Mouse (Mus musculus): ENCODE measurements around the gene Sbp. TPM values are rescaled to one million over a fixed set of nuclear protein-coding genes. Genes with fewer than 3 reads are reported as not detected.
"Not testable (repeated sequence)": the region's sequence is repeated elsewhere in the genome, so short reads cannot be mapped to it uniquely, and the experiment has no call there.

Gene Sbp
- polyA plus RNA-seq (2015; fragmentation: Nextera tagmentation; extraction: Ambion mirVana), result not detected in 2 replicates

GRCm38 (mm10) chr17:23941372-23941771 is at the start of gene Sbp:
Gene Sbp (plus strand): TSS chr17:23941672.
- Histone ChIP-seq H3K27me3 (replicated peaks; ENCODE audit: control insufficient read depth, insufficient read depth, low read length) (no peaks in the 10 kb centered on the region), H3K27ac (ENCODE audit: low read length) (no peak within 1 kb of the TSS), H3K9me3 (ENCODE audit: control insufficient read depth, low read length) (no peaks in the 10 kb centered on the region), H3K36me3 (ENCODE audit: control insufficient read depth, insufficient read depth, low read length) (no peaks in the 10 kb centered on the region), H3K4me3 (ENCODE audit: low read length) (no peak within 1 kb of the TSS), H3K9ac (ENCODE audit: low read depth, low read length) (no peak within 1 kb of the TSS), H3K4me1 (ENCODE audit: control insufficient read depth, insufficient read depth, low read length) (no peaks in the 10 kb centered on the region), H3K4me2 (ENCODE audit: low read depth, low read length) (no peak within 1 kb of the TSS)
- ATAC-seq, result no peak

- ATAC-seq; H3K27ac ChIP-seq (ENCODE audit: low read length); H3K4me1 ChIP-seq (ENCODE audit: control insufficient read depth, insufficient read depth, low read length); H3K27me3 ChIP-seq (replicated peaks; ENCODE audit: control insufficient read depth, insufficient read depth, low read length); H3K9ac ChIP-seq (ENCODE audit: low read depth, low read length); H3K9me3 ChIP-seq (ENCODE audit: control insufficient read depth, low read length); H3K36me3 ChIP-seq (ENCODE audit: control insufficient read depth, insufficient read depth, low read length); H3K4me2 ChIP-seq (ENCODE audit: low read depth, low read length); H3K4me3 ChIP-seq (ENCODE audit: low read length): not testable (repeated sequence)
- 54% methylated on average over 4 of the region's 4 CpGs for WGBS
Measured at GRCm38 (mm10) chr17:23917158-23917557, 24.3 kb upstream of the Sbp start, which contains the start of gene Dcpp3. Gene Dcpp3 (plus strand): TSS chr17:23917458.

- Histone ChIP-seq H3K9ac (ENCODE audit: low read depth, low read length) (peak overlapping the region; percentile 77), H3K27me3 (replicated peaks; ENCODE audit: control insufficient read depth, insufficient read depth, low read length) (no peaks in the 10 kb centered on the region), H3K9me3 (ENCODE audit: control insufficient read depth, low read length) (no peaks in the 10 kb centered on the region), H3K4me1 (ENCODE audit: control insufficient read depth, insufficient read depth, low read length) (peaks cover 8% of the 10 kb centered on the region), H3K27ac (ENCODE audit: low read length) (peak overlapping the region; percentile 96), H3K4me3 (ENCODE audit: low read length) (peak overlapping the region; percentile 55), H3K36me3 (ENCODE audit: control insufficient read depth, insufficient read depth, low read length) (no peaks in the 10 kb centered on the region), H3K4me2 (ENCODE audit: low read depth, low read length) (peak overlapping the region; percentile 94)
- ATAC-seq, result peak; percentile 99
- WGBS, result under 1% methylated on average over 29 of the region's 29 CpGs
Measured at GRCm38 (mm10) chr17:23924531-23925007, 16.9 kb upstream of the Sbp start.

GRCm38 (mm10) chr17:23925090-23925493 is 16.4 kb upstream of the Sbp start:
- Histone ChIP-seq H3K4me3 (ENCODE audit: low read length) (peak overlapping the region; percentile 55), H3K27ac (ENCODE audit: low read length) (peak overlapping the region; percentile 96), H3K9ac (ENCODE audit: low read depth, low read length) (peak overlapping the region; percentile 77), H3K9me3 (ENCODE audit: control insufficient read depth, low read length) (no peaks in the 10 kb centered on the region), H3K4me2 (ENCODE audit: low read depth, low read length) (peak overlapping the region; percentile 94), H3K4me1 (ENCODE audit: control insufficient read depth, insufficient read depth, low read length) (peaks cover 8% of the 10 kb centered on the region), H3K36me3 (ENCODE audit: control insufficient read depth, insufficient read depth, low read length) (no peaks in the 10 kb centered on the region), H3K27me3 (replicated peaks; ENCODE audit: control insufficient read depth, insufficient read depth, low read length) (no peaks in the 10 kb centered on the region)
- WGBS, result under 1% methylated on average over 14 of the region's 14 CpGs
- ATAC-seq, result peak; percentile 87

- Histone ChIP-seq H3K9ac (ENCODE audit: low read depth, low read length) (no peak overlapping the region), H3K4me2 (ENCODE audit: low read depth, low read length) (no peak overlapping the region), H3K27me3 (replicated peaks; ENCODE audit: control insufficient read depth, insufficient read depth, low read length) (no peaks in the 10 kb centered on the region), H3K4me1 (ENCODE audit: control insufficient read depth, insufficient read depth, low read length) (no peaks in the 10 kb centered on the region), H3K4me3 (ENCODE audit: low read length) (no peak overlapping the region), H3K36me3 (ENCODE audit: control insufficient read depth, insufficient read depth, low read length) (no peaks in the 10 kb centered on the region), H3K9me3 (ENCODE audit: control insufficient read depth, low read length) (no peaks in the 10 kb centered on the region), H3K27ac (ENCODE audit: low read length) (no peak overlapping the region)
- ATAC-seq, result no peak
- WGBS, result 53% methylated on average over 5 of the region's 5 CpGs
Measured at GRCm38 (mm10) chr17:23931157-23931556, 10.3 kb upstream of the Sbp start.

GRCm38 (mm10) chr17:23947486-23947885 is 6.0 kb downstream of the Sbp start:
- not testable (repeated sequence) for H3K9me3 ChIP-seq (ENCODE audit: control insufficient read depth, low read length); H3K9ac ChIP-seq (ENCODE audit: low read depth, low read length); H3K4me2 ChIP-seq (ENCODE audit: low read depth, low read length); H3K4me3 ChIP-seq (ENCODE audit: low read length); H3K36me3 ChIP-seq (ENCODE audit: control insufficient read depth, insufficient read depth, low read length); H3K27ac ChIP-seq (ENCODE audit: low read length); H3K27me3 ChIP-seq (replicated peaks; ENCODE audit: control insufficient read depth, insufficient read depth, low read length); H3K4me1 ChIP-seq (ENCODE audit: control insufficient read depth, insufficient read depth, low read length); ATAC-seq
- WGBS, result 78% methylated on average over 4 of the region's 4 CpGs

GRCm38 (mm10) chr17:23949068-23949467 is 7.6 kb downstream of the Sbp start:
- ATAC-seq, result no peak
- no peaks in the 10 kb centered on the region for H3K4me1 ChIP-seq (ENCODE audit: control insufficient read depth, insufficient read depth, low read length)
- no peak overlapping the region for H3K9ac ChIP-seq (ENCODE audit: low read depth, low read length)
- no peaks in the 10 kb centered on the region for H3K36me3 ChIP-seq (ENCODE audit: control insufficient read depth, insufficient read depth, low read length)
- H3K4me2 ChIP-seq (ENCODE audit: low read depth, low read length), result no peak overlapping the region
- no peak overlapping the region for H3K4me3 ChIP-seq (ENCODE audit: low read length)
- WGBS, result 87% methylated on average over 2 of the region's 2 CpGs
- H3K27ac ChIP-seq (ENCODE audit: low read length), result no peak overlapping the region
- no peaks in the 10 kb centered on the region for H3K27me3 ChIP-seq (replicated peaks; ENCODE audit: control insufficient read depth, insufficient read depth, low read length)
- H3K9me3 ChIP-seq (ENCODE audit: control insufficient read depth, low read length), result no peaks in the 10 kb centered on the region

- H3K27me3 ChIP-seq (replicated peaks; ENCODE audit: control insufficient read depth, insufficient read depth, low read length); H3K36me3 ChIP-seq (ENCODE audit: control insufficient read depth, insufficient read depth, low read length); H3K9me3 ChIP-seq (ENCODE audit: control insufficient read depth, low read length); H3K4me2 ChIP-seq (ENCODE audit: low read depth, low read length); H3K9ac ChIP-seq (ENCODE audit: low read depth, low read length); H3K4me1 ChIP-seq (ENCODE audit: control insufficient read depth, insufficient read depth, low read length); H3K4me3 ChIP-seq (ENCODE audit: low read length); H3K27ac ChIP-seq (ENCODE audit: low read length); ATAC-seq: not testable (repeated sequence)
- WGBS, result 76% methylated on average over 4 of the region's 4 CpGs
Measured at GRCm38 (mm10) chr17:23950828-23951227, 9.4 kb downstream of the Sbp start.

GRCm38 (mm10) chr17:23955174-23955573 is 13.7 kb downstream of the Sbp start, which contains the start of gene Sbpl:
Gene Sbpl (minus strand): TSS chr17:23955274.
- ATAC-seq, result no peak
- Histone ChIP-seq H3K4me1 (ENCODE audit: control insufficient read depth, insufficient read depth, low read length) (peaks cover 9% of the 10 kb centered on the region), H3K9ac (ENCODE audit: low read depth, low read length) (no peak within 1 kb of the TSS), H3K36me3 (ENCODE audit: control insufficient read depth, insufficient read depth, low read length) (no peaks in the 10 kb centered on the region), H3K4me2 (ENCODE audit: low read depth, low read length) (no peak within 1 kb of the TSS), H3K27ac (ENCODE audit: low read length) (no peak within 1 kb of the TSS), H3K27me3 (replicated peaks; ENCODE audit: control insufficient read depth, insufficient read depth, low read length) (no peaks in the 10 kb centered on the region), H3K4me3 (ENCODE audit: low read length) (no peak within 1 kb of the TSS), H3K9me3 (ENCODE audit: control insufficient read depth, low read length) (no peaks in the 10 kb centered on the region)
- WGBS, result 77% methylated on average over 5 of the region's 5 CpGs

Data from intestine, embryonic 16.5 days (tissue).